Mouse (Mus musculus): ENCODE measurements around the gene Gm10273. TPM values are rescaled to one million over a fixed set of nuclear protein-coding genes. Genes with fewer than 3 reads are reported as not detected.
A peak's percentile ranks its signal among the peaks of the same experiment; 100 is the strongest.

Gene Gm10273
- total and polyA plus RNA-seq, 3 experiments, result 16.6 to 132 (median 28.6) TPM

DNA sequence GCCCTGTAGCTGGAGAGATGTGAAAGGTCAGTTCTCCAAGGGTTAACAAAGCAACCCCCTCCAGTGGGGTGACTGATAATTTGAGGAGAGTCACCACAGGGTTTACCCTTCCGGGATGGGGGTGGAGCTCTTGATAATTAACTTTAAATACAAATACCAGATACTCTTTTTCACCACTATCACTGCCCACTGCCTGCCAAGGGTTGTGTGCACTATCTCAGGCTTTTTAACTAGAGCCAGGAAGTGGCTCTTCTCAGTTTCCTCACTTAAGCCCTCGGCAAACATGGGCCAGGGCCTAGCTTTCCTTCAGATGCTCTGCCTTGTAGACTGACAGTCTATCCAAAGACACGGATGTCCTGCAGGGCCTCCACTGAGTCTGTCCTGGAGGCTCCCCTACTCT lies 15.5 kb upstream of the Gm10273 start (continued):
- TF ChIP-seq UBTF (IDR thresholded peaks at IDR 0.05; ENCODE audit: borderline replicate concordance, insufficient read depth, low read depth, low read length) (no peak), GATA1 (IDR thresholded peaks at IDR 0.05; ENCODE audit: low read depth, low read length) (peak; percentile 62)

DNA sequence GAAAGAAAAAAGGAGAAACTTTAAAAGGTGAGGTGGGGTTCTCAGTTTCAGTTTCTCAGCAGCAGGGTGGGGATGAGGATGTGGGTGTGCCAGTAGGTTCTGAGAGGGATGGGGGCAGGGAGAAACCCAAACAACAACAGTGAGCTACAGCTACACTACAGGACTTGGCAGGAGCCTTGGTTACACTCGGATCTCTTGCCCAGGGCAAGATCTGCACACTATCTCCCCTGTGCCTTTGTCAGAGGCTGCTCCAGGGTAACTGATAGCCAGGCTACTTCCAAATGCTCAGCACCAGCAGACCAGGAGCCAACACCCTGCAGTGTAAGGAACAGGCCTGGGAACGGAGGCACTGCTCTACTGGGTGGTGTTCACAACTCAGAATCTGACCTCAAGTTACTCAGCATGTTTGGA lies 15.0 kb upstream of the Gm10273 start:
- Histone ChIP-seq H3K9me3 (replicated peaks; ENCODE audit: insufficient read depth, low read length) (no peaks in the 10 kb centered on the region), H3K4me3 (ENCODE audit: control insufficient read depth in 1 of 2, insufficient read depth in 1 of 2, low read depth in 2 of 2, low read length in 2 of 2) (peak overlapping the region; percentile 42 to 65), H3K36me3 (ENCODE audit: control insufficient read depth in 1 of 2, insufficient read depth in 2 of 2, low read length in 2 of 2) (peaks cover 0 to 4% of the 10 kb centered on the region in 2 experiments; a peak in 2 of 4 replicates), H3K9ac (ENCODE audit: control insufficient read depth, low read depth, low read length, poor library complexity, severe bottlenecking) (peak overlapping the region; percentile 62), H3K79me2 (ENCODE audit: control insufficient read depth, insufficient read depth, low read length, poor library complexity) (no peaks in the 10 kb centered on the region), H3K27me3 (ENCODE audit: control insufficient read depth in 1 of 2, insufficient read depth in 2 of 2, low read length in 2 of 2) (no peaks in the 10 kb centered on the region), H3K27ac (ENCODE audit: control insufficient read depth, low read depth, low read length) (peak overlapping the region; percentile 83), H3K4me1 (ENCODE audit: control insufficient read depth in 1 of 2, insufficient read depth in 2 of 2, low read length in 2 of 2) (peaks cover 4 to 16% of the 10 kb centered on the region in 2 experiments)
- no peak for TF ChIP-seq RAD21 (IDR thresholded peaks at IDR 0.05; ENCODE audit: low read depth, low read length)
- TF ChIP-seq ZMIZ1 (IDR thresholded peaks at IDR 0.05; ENCODE audit: low read depth, low read length), result no peak
- TF ChIP-seq SIN3A (IDR thresholded peaks at IDR 0.05; ENCODE audit: low read length), result no peak
- no peak for TF ChIP-seq KAT2A (conservative IDR thresholded peaks at IDR 0.05; ENCODE audit: low read depth, low read length)
- TF ChIP-seq RCOR1 (IDR thresholded peaks at IDR 0.05; ENCODE audit: low read depth, low read length), result no peak
- no peak for TF ChIP-seq HCFC1 (IDR thresholded peaks at IDR 0.05; ENCODE audit: low read depth, low read length)
- TF ChIP-seq TCF12 (IDR thresholded peaks at IDR 0.05; ENCODE audit: low read depth, low read length), result no peak
- TF ChIP-seq GABPA (IDR thresholded peaks at IDR 0.05; ENCODE audit: low read depth, low read length), result no peak
- TF ChIP-seq ZC3H11A (IDR thresholded peaks at IDR 0.05; ENCODE audit: low read depth, low read length), result no peak
- no peak for TF ChIP-seq ZNF384 (IDR thresholded peaks at IDR 0.05; ENCODE audit: low read depth, low read length)
- TF ChIP-seq TBP (IDR thresholded peaks at IDR 0.05; ENCODE audit: low read depth, low read length), result no peak
- no peak for TF ChIP-seq USF1 (IDR thresholded peaks at IDR 0.05; ENCODE audit: low read depth, low read length)
- no peak for TF ChIP-seq CHD1 (IDR thresholded peaks at IDR 0.05; ENCODE audit: low read depth, low read length)
- TF ChIP-seq TAL1 (IDR thresholded peaks at IDR 0.05; ENCODE audit: low read length), result no peak
- no peak for TF ChIP-seq GATA1 (IDR thresholded peaks at IDR 0.05; ENCODE audit: low read depth, low read length)
- no peak for TF ChIP-seq NRF1 (IDR thresholded peaks at IDR 0.05; ENCODE audit: insufficient read depth, low read depth, low read length, poor library complexity, severe bottlenecking)
- no peak for TF ChIP-seq CTCF (IDR thresholded peaks at IDR 0.05 in 2 of 3, conservative IDR thresholded peaks at IDR 0.05 in 1 of 3; ENCODE audit: control insufficient read depth in 1 of 3, insufficient read depth in 1 of 3, low read depth in 2 of 3, low read length in 3 of 3, poor library complexity in 1 of 3, severe bottlenecking in 1 of 3)
- TF ChIP-seq E2F4 (IDR thresholded peaks at IDR 0.05; ENCODE audit: borderline replicate concordance, low read depth, low read length), result no peak
- peak; percentile 65 for DNase-seq (ENCODE audit: low read depth, low spot score)

All from MEL (cell line).